Mouse (Mus musculus): ENCODE results near the gene Trmt2a.
"Not testable (repeated sequence)": the region's sequence is repeated elsewhere in the genome, so short reads cannot be mapped to it uniquely, and the experiment has no call there.

Gene Trmt2a

GRCm38 (mm10) chr16:18289067-18289588, 40.6 kb downstream of the Trmt2a start, which contains the start of gene Dgcr8:
TSS of gene Dgcr8 (minus strand) at chr16:18289246.
- peak; percentile 97 for DNase-seq (ENCODE audit: low spot score)

DNA sequence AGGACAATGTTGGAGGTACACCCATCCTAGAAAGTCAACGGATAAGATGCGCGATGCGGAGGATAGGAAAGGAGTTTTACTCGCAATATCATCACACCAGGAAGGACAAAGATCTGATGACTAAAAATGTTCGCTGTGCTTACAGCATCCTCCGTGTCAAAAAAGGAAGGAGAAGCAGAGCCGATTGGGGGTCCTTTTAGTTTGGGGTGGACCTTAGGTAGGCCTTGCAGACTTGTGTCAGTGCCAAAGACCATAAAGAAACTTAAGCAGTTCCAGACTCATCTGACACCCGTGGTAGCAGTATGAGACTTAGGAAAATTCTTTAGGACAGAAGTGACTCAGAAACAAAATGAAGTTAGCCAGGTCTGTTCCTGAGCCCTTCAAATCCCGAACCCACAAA, 41.1 kb downstream of the Trmt2a start:
- not testable (repeated sequence) for DNase-seq (ENCODE audit: low spot score)

Data from spleen, adult 12 weeks (tissue).